ENCODE assay signal across 35 mouse cellular contexts in the genomic region with DNA sequence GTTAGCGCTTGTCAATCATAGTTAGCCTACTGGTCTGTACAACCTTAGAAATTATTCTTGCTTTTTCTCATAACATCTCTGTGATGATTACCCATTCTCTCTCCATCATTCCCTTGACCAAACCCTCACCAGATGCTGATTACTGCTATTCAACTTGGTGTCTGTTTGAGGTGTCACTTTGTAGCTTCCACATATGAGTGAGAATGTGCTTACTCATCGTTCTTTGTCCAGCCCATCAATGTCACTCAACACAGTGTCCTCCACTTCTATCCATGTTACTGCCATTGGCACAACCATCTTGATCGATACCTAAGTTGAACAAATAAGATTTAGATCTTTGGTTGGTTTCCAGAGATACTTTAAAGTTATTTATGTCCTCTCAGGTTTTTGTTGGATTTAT.
"Had no signal": no experiment of that assay in that cellular context is flagged by ENCODE, and none has a peak within 500 bp of the region (broad histone marks: within the 10 kb centered on the region; RNA-seq: fewer than 3 reads in every experiment).

No protein-coding gene starts in this region.

- DNase-seq: heart, postnatal 10 days; heart, postnatal 14 days; heart, postnatal 36 days; heart, postnatal 4 days; kidney, adult 11 months; kidney, adult 18-20 months; kidney, adult 2 months; kidney, adult 8-10 months; kidney, adult 9 months; kidney, postnatal 14 days; kidney, postnatal 25 days; kidney, postnatal 36 days; kidney, postnatal 4 days; layer of hippocampus, adult 9-11 months; layer of hippocampus, postnatal 36 days had no signal

- H3K27me3 ChIP-seq: heart, embryonic 12.5 days; heart, embryonic 13.5 days; heart, embryonic 15.5 days; hindbrain, embryonic 12.5 days; hindbrain, embryonic 13.5 days; hindbrain, embryonic 15.5 days; intestine, embryonic 15.5 days; kidney, embryonic 15.5 days had no signal

- H3K4me3 ChIP-seq: heart, embryonic 10.5 days; heart, embryonic 12.5 days; heart, embryonic 13.5 days; heart, embryonic 15.5 days; hindbrain, embryonic 10.5 days; hindbrain, embryonic 12.5 days; hindbrain, embryonic 13.5 days; hindbrain, embryonic 15.5 days; intestine, embryonic 15.5 days; kidney, embryonic 15.5 days; layer of hippocampus, adult 2 months; left cerebral cortex, adult 2 months had no signal

- H3K27ac ChIP-seq: heart, embryonic 10.5 days; heart, embryonic 13.5 days; heart, embryonic 15.5 days; hindbrain, embryonic 10.5 days; hindbrain, embryonic 12.5 days; hindbrain, embryonic 13.5 days; hindbrain, embryonic 14.5 days; hindbrain, embryonic 15.5 days; hindbrain, postnatal 0 days; intestine, embryonic 15.5 days; kidney, embryonic 15.5 days; kidney, postnatal 0 days; layer of hippocampus, adult 2 months; left cerebral cortex, adult 2 months had no signal

- H3K4me1 ChIP-seq: heart, embryonic 10.5 days; heart, embryonic 12.5 days; heart, embryonic 13.5 days; heart, embryonic 15.5 days; hindbrain, embryonic 10.5 days; hindbrain, embryonic 12.5 days; hindbrain, embryonic 13.5 days; hindbrain, embryonic 15.5 days; intestine, embryonic 15.5 days; kidney, embryonic 15.5 days had no signal

- ATAC-seq: hindbrain, embryonic 16.5 days; hindbrain, postnatal 0 days; inflammation-experienced regulatory T-cells, adult 6 months; intestine, embryonic 15.5 days; intestine, embryonic 16.5 days; intestine, postnatal 0 days had no signal

- H3K36me3 ChIP-seq: heart, embryonic 10.5 days; heart, embryonic 12.5 days; heart, embryonic 13.5 days; heart, embryonic 15.5 days; hindbrain, embryonic 10.5 days; hindbrain, embryonic 12.5 days; hindbrain, embryonic 13.5 days; hindbrain, embryonic 15.5 days; intestine, embryonic 15.5 days; kidney, embryonic 15.5 days had no signal

- H3K9ac ChIP-seq: heart, embryonic 12.5 days; heart, embryonic 13.5 days; heart, embryonic 15.5 days; hindbrain, embryonic 12.5 days; hindbrain, embryonic 13.5 days; hindbrain, embryonic 14.5 days; hindbrain, embryonic 15.5 days; intestine, embryonic 15.5 days; kidney, embryonic 15.5 days had no signal

- H3K4me2 ChIP-seq: heart, embryonic 11.5 days; heart, embryonic 12.5 days; heart, embryonic 13.5 days; heart, embryonic 15.5 days; hindbrain, embryonic 12.5 days; hindbrain, embryonic 13.5 days; hindbrain, embryonic 14.5 days; hindbrain, embryonic 15.5 days; intestine, embryonic 15.5 days; kidney, embryonic 15.5 days had no signal

- H3K9me3 ChIP-seq: heart, embryonic 10.5 days; heart, embryonic 12.5 days; heart, embryonic 13.5 days; heart, embryonic 15.5 days; hindbrain, embryonic 10.5 days; hindbrain, embryonic 12.5 days; hindbrain, embryonic 13.5 days; hindbrain, embryonic 15.5 days; intestine, embryonic 15.5 days; kidney, embryonic 15.5 days had no signal
